Mouse (Mus musculus): ENCODE data around the gene Itpkc.

DNA sequence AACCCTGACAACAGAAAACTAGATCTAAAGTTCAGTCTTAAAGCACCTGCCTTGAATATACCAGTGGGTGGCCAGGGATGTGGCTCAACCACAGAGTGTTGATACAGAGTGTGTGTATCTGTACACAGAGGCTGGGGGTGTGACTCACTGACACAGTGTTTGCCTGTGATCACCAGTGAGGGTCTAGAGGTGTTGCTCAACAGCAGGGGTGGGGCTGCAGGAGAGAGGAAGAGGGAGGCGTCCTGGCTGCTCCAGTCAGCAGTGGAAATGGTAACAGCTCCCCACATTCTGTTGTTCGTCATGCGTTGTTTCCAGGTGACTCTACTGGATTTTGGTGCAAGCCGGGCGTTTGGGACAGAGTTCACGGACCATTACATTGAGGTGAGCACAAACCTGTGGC, 23.5 kb upstream of the Itpkc start:
- TF ChIP-seq GATA1 (IDR thresholded peaks at IDR 0.05; ENCODE audit: borderline replicate concordance, low read length) (no peak), FLI1 (IDR thresholded peaks at IDR 0.05; ENCODE audit: low read length) (no peak)

All from megakaryocyte, embryonic 14.5 days (primary cell).